Mouse (Mus musculus) E14TG2a.4 (cell line): ENCODE results near the gene Gm11549.

Experiments
- CTCF ChIP-seq: conservative IDR thresholded peaks from 2 replicates; pipeline ENCODE4 v1.5.1; 2014; ENCODE audit warnings: low read length
- POU5F1 ChIP-seq: IDR thresholded peaks from 2 replicates; pipeline ENCODE4 v1.6.1; 2014; ENCODE audit warnings: low read length, borderline replicate concordance

- TF ChIP-seq CTCF (no peak), POU5F1 (no peak)
Observed at GRCm38 (mm10) chr3:36478776-36479175, 42.8 kb downstream of the Gm11549 start.
